1 mouse cellular context compared by ENCODE assay signal in genomic region chr5:113783581-113784001, GRCm38 (mm10).
TF ChIP-seq lines count a peak whose summit lies in the region.

No protein-coding gene starts in this region.

TF ChIP-seq in CH12.LX, 34 proteins besides CTCF, POLR2A, EP300 and RAD21 (continued from another document):
- TF ChIP-seq IRF4 (IDR thresholded peaks at IDR 0.05; ENCODE audit: low read depth, low read length) (peak; percentile 86), ETS1 (conservative IDR thresholded peaks at IDR 0.05; ENCODE audit: low read depth, low read length) (peak; percentile 96), SMC3 (IDR thresholded peaks at IDR 0.05; ENCODE audit: low read depth, low read length) (peak; percentile 7; the same call in 1 of the 2 replicates), ZKSCAN1 (IDR thresholded peaks at IDR 0.05; ENCODE audit: borderline replicate concordance, low read depth, low read length) (no peak)
